Mouse (Mus musculus) spleen, postnatal 10 days (tissue): ENCODE data around the gene Ndufv2.

Experiments used
- DNase-seq, 2 experiments: peaks; one replicate each; pipeline ENCODE4 v3.0.0; 2021 to 2022; ENCODE audit warnings: low spot score in 2 of 2

The Ndufv2 gene

DNA sequence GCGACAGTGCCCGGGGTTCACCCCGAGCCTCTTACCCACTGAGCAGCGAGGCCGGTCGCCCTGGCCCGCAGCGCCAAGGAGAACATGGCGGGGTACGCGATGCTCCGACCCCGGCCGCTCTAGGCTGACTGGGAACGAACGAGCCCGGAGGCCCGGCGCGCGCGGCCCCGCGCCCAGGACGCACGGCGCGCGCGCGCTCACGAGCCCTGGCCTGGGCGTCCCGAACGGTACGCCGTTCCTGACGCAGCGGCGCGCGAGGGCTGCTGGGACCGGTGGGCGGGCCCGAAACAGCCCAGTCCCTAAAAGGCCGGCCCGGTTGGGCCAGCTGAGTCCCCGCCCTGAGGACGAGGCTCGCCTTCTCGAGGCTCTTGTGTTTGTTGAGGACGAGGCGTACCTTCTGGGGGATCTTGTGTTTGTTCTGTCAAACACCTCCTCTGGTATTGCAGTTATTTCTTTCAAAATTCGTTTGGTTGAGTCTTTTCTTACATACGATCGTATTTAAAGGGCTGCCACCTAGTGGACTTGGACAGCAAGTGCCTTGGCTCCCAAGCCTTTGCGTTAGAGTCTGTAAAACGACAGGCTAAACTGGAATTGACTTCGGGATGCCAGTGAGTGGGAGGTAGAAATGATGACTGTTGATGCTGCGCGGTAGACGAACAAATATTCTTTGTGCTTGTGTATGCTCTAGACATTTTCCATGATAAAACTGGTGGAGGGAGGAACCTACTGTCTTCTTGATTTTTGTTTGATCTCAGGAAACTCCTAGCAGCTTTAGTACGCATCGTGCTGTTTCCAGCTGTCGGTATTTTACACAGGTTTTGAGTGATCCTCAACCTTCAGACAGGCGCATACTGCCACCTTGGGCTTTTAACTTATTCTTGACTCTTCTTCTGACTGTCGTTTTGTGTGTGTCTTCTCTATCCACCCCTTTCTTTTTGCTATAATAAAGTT is at the start of gene Ndufv2:
Gene Ndufv2, minus strand, starts transcription at position 180 of the 951 bp plus-strand sequence.
- DNase-seq = peak; percentile 85 to 96

DNA sequence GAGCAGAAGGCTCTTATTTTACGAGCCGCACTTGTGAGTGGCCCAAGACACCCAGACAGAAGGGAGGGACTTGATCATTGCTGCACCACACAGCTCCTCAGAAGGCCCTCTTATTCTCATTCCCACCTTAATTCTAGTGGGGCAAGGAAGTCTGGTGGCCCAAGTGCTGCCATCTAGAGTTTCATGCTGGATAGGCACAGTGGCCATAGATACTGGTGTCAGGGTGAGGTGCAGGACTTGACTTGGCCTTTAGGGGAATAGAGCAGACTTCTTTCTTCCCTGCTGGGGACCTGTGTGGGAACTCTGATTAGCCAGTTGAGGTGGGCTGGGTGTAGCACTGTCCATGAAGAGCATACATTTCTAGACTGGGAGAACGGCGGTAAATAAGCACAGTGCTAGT is 29.9 kb upstream of the Ndufv2 start:
- peak in 1 of 2 experiments; percentile 34 for DNase-seq

DNA sequence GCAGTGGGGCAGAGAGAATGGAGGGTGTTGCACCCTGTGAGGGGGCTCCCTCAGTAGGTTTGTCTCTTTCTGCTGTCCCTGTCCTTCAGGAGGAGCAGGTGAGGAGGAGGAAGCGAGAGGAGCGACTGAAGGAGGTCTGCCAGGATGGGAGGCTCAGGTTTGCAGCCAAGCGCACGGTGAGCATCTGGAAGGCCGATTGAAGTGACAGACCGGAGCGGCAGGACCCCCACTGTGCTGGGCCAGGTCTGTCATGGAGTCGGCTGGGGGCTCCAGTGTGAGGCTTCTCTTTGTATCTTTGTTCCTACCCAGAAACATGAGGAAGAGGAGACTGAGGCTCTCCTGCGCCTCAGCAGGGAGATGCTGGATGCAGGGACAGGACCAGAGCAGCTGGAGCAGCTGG is 29.0 kb upstream of the Ndufv2 start:
- DNase-seq = no peak

DNA sequence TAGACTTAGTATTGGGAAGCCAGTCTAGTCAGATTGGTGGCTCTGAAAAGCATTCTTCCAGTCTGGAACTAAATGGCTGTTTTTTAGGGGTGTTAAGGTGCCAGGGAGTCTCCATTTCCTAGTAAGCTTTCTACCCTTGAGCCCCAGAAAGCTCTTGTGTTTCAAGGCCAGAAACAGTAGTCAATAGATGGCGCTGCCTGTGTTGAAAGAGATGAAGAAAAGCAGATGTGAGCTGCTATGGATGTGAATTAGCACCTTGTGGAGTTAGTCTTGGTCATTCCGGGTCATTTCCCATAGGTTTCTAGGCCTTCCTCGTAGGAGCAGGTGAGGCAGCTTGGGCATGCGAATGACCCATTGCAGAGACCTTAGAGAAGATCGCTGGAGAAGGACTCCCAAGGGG is 23.9 kb upstream of the Ndufv2 start:
- DNase-seq = no peak

DNA sequence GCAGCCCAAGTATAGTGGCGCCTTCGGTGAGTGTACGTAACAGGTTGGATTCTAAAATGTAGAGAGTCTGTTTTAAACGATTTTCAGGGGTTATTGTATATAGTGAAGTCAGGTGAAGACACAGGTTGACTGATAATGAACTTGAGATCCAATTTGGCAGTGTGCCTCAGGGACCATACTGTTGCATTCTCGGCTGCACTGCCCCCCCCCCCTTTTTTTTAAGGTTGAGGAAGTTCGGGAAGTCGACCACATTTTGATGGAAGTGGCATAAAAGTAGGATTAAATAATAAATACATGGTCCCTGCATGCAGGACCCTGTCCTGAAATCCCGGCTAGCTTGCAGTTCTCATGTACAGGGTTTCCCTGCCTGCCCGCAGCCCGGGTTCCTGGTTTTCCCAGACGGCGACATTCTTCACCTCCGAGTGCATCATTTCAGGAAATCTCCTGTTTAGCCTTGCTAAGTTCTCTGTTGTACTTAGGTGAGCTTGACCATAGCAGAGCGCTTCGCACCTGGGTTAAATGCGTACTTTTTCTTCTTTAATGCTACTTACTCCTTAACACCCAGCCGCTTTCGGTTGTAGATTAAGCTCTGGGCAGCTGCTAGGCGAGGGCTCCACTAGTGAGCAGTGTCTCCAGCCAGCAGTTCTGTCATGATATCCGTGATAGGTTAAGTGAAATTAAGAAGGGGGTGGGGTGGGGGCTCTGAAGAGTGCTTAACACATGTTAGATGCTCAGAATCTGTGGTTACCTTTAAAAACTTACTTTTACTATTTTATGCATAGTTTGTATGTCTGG is 22.7 kb upstream of the Ndufv2 start:
- DNase-seq = peak in 1 of 2 experiments; percentile 31

GRCm38 (mm10) chr17:66123066-66123815 is 21.9 kb upstream of the Ndufv2 start, which contains the start of gene Ddx11:
TSS of gene Ddx11 (plus strand) at chr17:66123520.
- DNase-seq = peak; percentile 98

DNA sequence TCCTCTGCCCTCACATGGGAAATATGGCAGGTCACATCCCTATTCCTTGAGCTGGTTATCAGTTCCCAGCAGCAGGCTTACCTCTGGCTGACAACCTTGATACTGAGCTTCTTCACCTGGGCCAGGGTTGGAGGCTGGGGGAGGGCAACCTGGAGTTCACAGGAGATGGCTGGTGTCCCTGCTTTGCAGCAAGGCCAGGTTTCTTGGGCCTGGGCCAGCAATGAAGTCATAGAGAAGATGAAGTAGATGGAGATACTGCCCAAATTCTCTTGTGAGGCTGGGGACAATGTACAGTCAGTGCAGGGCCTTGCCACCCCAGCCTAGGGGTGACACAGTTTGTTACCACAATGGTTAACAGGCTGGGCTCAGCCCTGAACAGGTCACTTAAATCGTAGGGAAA is 19.3 kb upstream of the Ndufv2 start:
- DNase-seq = no peak

DNA sequence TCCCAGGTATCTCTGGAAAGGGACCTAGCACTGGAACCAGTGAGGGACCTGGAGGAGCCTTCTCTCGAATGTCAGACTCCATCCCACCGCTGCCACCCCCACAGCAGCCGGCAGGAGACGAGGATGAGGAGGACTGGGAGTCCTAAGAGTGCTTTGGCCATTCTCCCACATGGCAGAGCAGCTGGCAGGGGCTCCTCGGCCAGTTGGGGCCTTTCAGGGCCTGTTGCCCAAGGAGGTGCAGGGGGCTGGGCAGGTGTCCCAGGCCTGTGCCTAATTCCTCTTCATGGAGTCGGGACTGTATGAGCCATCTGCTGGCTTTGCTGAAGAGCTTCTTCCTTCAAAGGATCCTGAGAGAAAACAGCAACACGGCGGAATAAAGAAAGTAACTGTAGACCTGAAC is 17.6 kb upstream of the Ndufv2 start:
- no peak for DNase-seq

DNA sequence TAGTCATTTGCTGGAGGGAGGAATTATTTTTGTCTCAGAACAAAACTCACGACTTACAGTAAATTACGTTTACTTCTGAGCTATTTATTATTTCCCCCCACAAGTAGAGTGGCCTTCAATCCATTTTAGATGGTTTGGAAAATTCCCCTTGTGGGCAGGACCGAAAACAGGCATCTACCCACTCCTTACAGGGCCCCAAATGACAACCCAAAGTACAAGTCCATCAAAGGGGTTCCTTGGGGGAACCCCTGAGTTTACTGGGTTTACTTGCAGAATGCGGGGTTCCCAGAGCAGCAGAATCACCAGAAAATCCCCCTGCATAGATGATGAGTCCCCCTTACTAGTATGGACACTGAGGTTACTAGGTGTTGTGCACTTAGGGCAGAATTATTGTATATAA is 10.8 kb upstream of the Ndufv2 start:
- no peak for DNase-seq

- peak; percentile 79 to 92 for DNase-seq
These were observed 10.1 kb upstream of the Ndufv2 start, which contains the start of gene Washc1 for GRCm38 (mm10) chr17:66111402-66111959. TSS of gene Washc1 (plus strand) at chr17:66111545.

DNA sequence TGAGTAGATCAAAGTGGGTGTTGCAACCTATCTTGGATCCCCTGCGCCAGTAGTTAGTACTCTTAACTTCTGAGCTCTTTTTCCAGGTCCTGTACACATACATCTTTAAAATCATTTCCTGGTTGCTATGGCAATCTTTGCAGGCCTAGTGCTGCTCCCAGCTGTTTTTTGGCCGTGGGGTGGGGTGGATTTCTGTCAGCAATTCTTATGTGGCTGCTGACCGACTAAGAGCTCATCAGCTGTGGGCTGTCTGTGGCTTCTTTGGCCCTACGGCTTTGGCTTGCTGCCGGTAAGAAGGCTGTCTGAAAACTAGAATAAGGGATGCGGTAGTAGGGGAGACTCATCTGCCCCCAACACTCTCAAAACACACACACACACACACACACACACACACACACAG is 9.4 kb upstream of the Ndufv2 start:
- peak; percentile 31 to 38 for DNase-seq

DNA sequence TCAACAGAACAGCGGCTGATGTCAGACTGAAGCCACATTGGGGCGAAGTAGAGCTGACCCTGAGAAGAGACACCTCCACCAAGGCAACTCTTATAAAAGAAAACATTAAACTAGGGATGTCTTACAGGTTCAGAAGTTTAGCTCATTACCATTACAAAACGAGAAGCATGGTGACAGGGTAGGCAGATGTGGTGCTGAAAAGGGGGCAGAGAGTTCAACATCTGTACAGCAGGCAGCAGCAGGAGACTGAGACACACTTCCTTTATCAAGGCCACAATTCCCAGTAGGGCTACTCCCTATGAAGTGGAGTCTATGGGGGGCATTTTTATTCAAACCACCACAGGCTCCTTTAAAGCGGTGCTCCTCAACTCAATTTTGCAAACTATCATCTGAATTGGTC is 6.8 kb upstream of the Ndufv2 start:
- no peak for DNase-seq

- DNase-seq = no peak
These were observed 6.1 kb upstream of the Ndufv2 start for GRCm38 (mm10) chr17:66107466-66107865.

GRCm38 (mm10) chr17:66106601-66107267 is 5.4 kb upstream of the Ndufv2 start:
- DNase-seq = peak; percentile 62 to 83

DNA sequence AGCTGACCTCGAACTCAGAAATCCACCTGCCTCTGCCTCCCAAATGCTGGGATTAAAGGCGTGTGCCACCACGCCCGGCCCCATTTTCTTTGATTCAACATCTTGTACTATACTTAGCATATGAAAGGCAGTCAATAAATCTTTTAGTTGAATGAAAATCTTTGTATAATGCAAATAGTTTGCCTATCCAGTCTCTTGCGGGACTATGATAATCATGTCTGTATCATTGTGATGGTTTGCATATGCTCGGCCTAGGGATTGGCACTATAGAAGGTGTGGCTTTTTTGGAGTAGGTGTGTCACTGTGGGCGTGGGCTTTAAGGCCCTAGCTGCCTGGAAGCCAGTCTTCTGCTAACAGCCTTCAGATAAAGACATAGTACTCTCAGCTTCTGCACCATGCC is 2.7 kb upstream of the Ndufv2 start:
- no peak for DNase-seq

DNA sequence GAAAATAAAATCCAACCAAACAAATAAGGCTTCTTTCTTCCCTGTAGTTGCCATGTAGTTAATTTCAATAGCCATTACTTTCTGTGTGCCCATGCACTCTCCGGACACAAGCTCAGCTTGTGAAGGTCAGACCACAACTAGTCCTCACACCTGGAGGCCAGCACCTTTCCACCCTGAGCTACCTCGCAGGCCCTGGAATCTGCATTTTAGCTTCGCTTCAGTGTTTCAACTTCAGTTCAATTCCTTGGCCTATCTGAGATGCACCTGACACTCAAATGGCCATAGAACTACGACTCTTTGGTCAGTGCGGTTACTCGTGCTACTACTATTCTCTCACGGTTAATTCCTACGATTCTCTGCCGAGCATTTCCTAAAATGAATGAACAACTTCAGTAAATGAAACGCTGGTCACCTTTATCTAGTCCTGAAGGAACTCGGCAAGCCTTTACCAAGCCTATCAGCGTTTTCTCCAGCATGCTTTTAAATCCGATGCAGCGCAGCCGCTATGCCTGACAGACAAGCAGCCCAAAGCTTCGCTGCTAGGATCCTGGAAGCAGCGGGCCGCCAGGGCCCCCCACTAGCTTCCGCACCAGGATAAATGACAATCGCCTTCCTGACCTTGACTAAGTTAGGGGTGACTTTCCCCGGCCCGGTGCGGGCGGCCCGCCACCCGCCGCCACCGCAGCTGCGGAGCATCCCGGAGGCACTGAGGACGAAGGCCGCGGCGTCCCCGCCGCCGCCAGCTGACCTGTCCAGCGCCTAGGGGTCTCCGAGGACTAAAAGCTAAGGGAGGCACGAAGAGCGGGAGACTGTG is 586 bp downstream of the Ndufv2 start:
- peak in 1 of 2 experiments; percentile 23 for DNase-seq

- DNase-seq = no peak
These were observed 8.7 kb downstream of the Ndufv2 start for GRCm38 (mm10) chr17:66092664-66093063.

DNA sequence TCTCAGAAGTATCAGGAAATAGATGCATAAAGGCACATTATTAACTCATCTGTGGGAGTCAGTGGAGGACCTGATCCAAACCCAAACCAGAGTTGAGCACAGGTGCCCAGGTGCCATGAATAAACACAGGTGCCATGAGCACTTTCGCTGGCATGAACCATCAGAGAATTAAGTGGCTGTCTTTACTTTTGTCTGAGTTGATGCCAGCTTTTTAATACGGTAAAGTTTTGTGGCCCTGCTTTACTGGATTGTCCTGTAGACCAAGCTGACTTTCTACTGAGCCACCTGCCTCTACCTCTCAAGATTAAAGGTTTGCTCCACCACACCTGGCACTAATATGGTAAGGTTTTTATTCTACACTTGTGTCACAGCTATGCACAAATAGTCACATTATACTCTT is 9.3 kb downstream of the Ndufv2 start:
- no peak for DNase-seq

GRCm38 (mm10) chr17:66091392-66091791 is 10.0 kb downstream of the Ndufv2 start:
- no peak for DNase-seq

DNA sequence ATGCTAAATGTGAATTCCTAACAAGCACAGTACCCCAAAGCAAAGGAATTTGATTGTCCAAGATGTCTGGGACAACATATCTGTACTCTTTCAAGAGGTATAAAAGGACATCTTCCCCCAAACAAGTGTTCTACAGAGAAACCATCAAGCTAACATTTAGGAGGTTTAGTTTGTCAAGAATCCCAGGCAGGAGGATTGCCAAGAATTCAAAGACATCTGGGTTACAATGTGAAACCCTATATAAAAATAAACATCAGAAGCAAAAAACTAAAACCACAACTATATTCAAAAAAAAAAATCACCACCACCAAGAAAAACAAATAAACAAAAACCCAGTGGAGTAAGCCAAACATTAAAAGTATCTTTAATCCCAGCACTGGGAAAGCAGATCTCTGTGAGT is 11.1 kb downstream of the Ndufv2 start:
- DNase-seq = no peak
